Mouse (Mus musculus): Measurements from ENCODE around the gene Gm17545.
A peak's percentile ranks its signal among the peaks of the same experiment; 100 is the strongest.
"Not testable (repeated sequence)": the region's sequence is repeated elsewhere in the genome, so short reads cannot be mapped to it uniquely, and the experiment has no call there.

Gm17545 gene

GRCm38 (mm10) chr9:22453990-22454389 lies at the start of gene Gm17545:
Gene Gm17545, plus strand, starts transcription at chr9:22454290.
- not testable (repeated sequence) for DNase-seq (ENCODE audit: low spot score in 2 of 2)

- no peak for DNase-seq (ENCODE audit: low spot score in 2 of 2)
Observed at GRCm38 (mm10) chr9:22405414-22405813, 48.7 kb upstream of the Gm17545 start.

- not testable (repeated sequence) for DNase-seq (ENCODE audit: low spot score in 2 of 2)
Observed at GRCm38 (mm10) chr9:22407633-22408032, 46.5 kb upstream of the Gm17545 start.

GRCm38 (mm10) chr9:22408344-22408743 lies 45.7 kb upstream of the Gm17545 start:
- not testable (repeated sequence) for DNase-seq (ENCODE audit: low spot score in 2 of 2)

- no peak for DNase-seq (ENCODE audit: low spot score in 2 of 2)
Observed at GRCm38 (mm10) chr9:22409501-22409900, 44.6 kb upstream of the Gm17545 start.

- DNase-seq (ENCODE audit: low spot score in 2 of 2), result peak; percentile 95 to 96
Observed at GRCm38 (mm10) chr9:22411002-22411857, 42.9 kb upstream of the Gm17545 start, which contains the start of gene 9530077C05Rik. Gene 9530077C05Rik, plus strand, starts transcription at chr9:22411513.

GRCm38 (mm10) chr9:22416187-22416586 lies 37.9 kb upstream of the Gm17545 start:
- no peak for DNase-seq (ENCODE audit: low spot score in 2 of 2)

- no peak for DNase-seq (ENCODE audit: low spot score in 2 of 2)
Observed at GRCm38 (mm10) chr9:22417547-22417946, 36.5 kb upstream of the Gm17545 start.

- no peak for DNase-seq (ENCODE audit: low spot score in 2 of 2)
Observed at GRCm38 (mm10) chr9:22419877-22420276, 34.2 kb upstream of the Gm17545 start.

- DNase-seq (ENCODE audit: low spot score in 2 of 2), result no peak
Observed at GRCm38 (mm10) chr9:22420491-22420890, 33.6 kb upstream of the Gm17545 start.

GRCm38 (mm10) chr9:22422559-22422958 lies 31.5 kb upstream of the Gm17545 start:
- DNase-seq (ENCODE audit: low spot score in 2 of 2), result no peak

- DNase-seq (ENCODE audit: low spot score in 2 of 2), result no peak
Observed at GRCm38 (mm10) chr9:22423507-22423906, 30.6 kb upstream of the Gm17545 start.

- DNase-seq (ENCODE audit: low spot score in 2 of 2), result no peak
Observed at GRCm38 (mm10) chr9:22424196-22424595, 29.9 kb upstream of the Gm17545 start.

- no peak for DNase-seq (ENCODE audit: low spot score in 2 of 2)
Observed at GRCm38 (mm10) chr9:22424719-22425118, 29.4 kb upstream of the Gm17545 start.

GRCm38 (mm10) chr9:22428028-22428665 lies 25.9 kb upstream of the Gm17545 start:
- DNase-seq (ENCODE audit: low spot score in 2 of 2), result no peak

GRCm38 (mm10) chr9:22428666-22429410 lies 25.3 kb upstream of the Gm17545 start:
- no peak for DNase-seq (ENCODE audit: low spot score in 2 of 2)

GRCm38 (mm10) chr9:22429533-22430241 lies 24.4 kb upstream of the Gm17545 start:
- peak; percentile 38 to 43 for DNase-seq (ENCODE audit: low spot score in 2 of 2)

GRCm38 (mm10) chr9:22430315-22430840 lies 23.7 kb upstream of the Gm17545 start:
- peak in 1 of 2 experiments; percentile 30 for DNase-seq (ENCODE audit: low spot score in 2 of 2)

GRCm38 (mm10) chr9:22433221-22433620 lies 20.9 kb upstream of the Gm17545 start:
- no peak for DNase-seq (ENCODE audit: low spot score in 2 of 2)

GRCm38 (mm10) chr9:22434101-22434500 lies 20.0 kb upstream of the Gm17545 start:
- DNase-seq (ENCODE audit: low spot score in 2 of 2), result no peak

- no peak for DNase-seq (ENCODE audit: low spot score in 2 of 2)
Observed at GRCm38 (mm10) chr9:22438826-22439225, 15.3 kb upstream of the Gm17545 start.
